Mouse (Mus musculus) lung, embryonic 15.5 days (tissue): Measurements from ENCODE around the gene Zfp787. TPM values are rescaled to one million over a fixed set of nuclear protein-coding genes. Genes with fewer than 3 reads are reported as not detected.

ENCODE experiments used
- ATAC-seq: fragments of 200-750 bp; cut with Nextera tagmentation; 2 replicates; pipeline ENCODE4 v1.8.0; 2017; ENCODE audit warnings: moderate number of reproducible peaks, borderline replicate concordance; ENCODE audit not compliant: low FRiP score, low TSS enrichment; ENCODE audit errors: extremely low read depth
- H3K27ac ChIP-seq: fragments of 300-500 bp; sonication (generic); 2 replicates; pipeline ENCODE4 v1.5.1; 2015; ENCODE audit warnings: moderate library complexity, mild to moderate bottlenecking, inconsistent platforms
- H3K27me3 ChIP-seq: fragments of 300-500 bp; sonication (generic); 2 replicates; pipeline ENCODE4 v1.6.1; 2015; ENCODE audit warnings: inconsistent platforms
- H3K36me3 ChIP-seq: fragments of 300-500 bp; sonication (generic); 2 replicates; pipeline ENCODE4 v1.6.1; 2015; ENCODE audit warnings: inconsistent platforms
- H3K4me1 ChIP-seq: fragments of 300-500 bp; sonication (generic); 2 replicates; pipeline ENCODE4 v1.6.1; 2015; ENCODE audit warnings: inconsistent platforms
- H3K4me2 ChIP-seq: fragments of 300-500 bp; sonication (generic); 2 replicates; pipeline ENCODE4 v1.6.1; 2015; ENCODE audit warnings: inconsistent platforms, mild to moderate bottlenecking, moderate library complexity
- H3K4me3 ChIP-seq: fragments of 300-500 bp; sonication (generic); 2 replicates; pipeline ENCODE4 v1.5.1; 2015; ENCODE audit warnings: mild to moderate bottlenecking, inconsistent platforms
- H3K9ac ChIP-seq: fragments of 300-500 bp; sonication (generic); 2 replicates; pipeline ENCODE4 v1.6.1; 2015; ENCODE audit warnings: inconsistent platforms
- H3K9me3 ChIP-seq: fragments of 300-500 bp; sonication (generic); 2 replicates; pipeline ENCODE4 v1.6.1; 2016; ENCODE audit warnings: inconsistent platforms
- WGBS: fragments of 180-500 bp; shearing (Covaris S2); methylation state at CpG from one replicate; pipeline ENCODE4 v1.1.7; 2015; 5-methylcytosine and 5-hydroxymethylcytosine counted together
- polyA plus RNA-seq: library from polyadenylated mRNA; unstranded; fragments of >200 nt; fragmentation: Nextera tagmentation; extraction: Ambion mirVana; gene quantifications from 2 replicates; pipeline ENCODE4 v1.2.1, GENCODE M21; 2015

Zfp787 gene
- 24.6 and 25.4 TPM in 2 replicates for polyA plus RNA-seq

- peak within 1 kb of the TSS; percentile 70 for H3K4me2 ChIP-seq
- H3K4me3 ChIP-seq, result peak within 1 kb of the TSS; percentile 90
- WGBS, result 1% methylated on average over 39 of the region's 54 CpGs
- H3K9ac ChIP-seq, result peak within 1 kb of the TSS; percentile 93
- H3K4me1 ChIP-seq, result peaks cover 31% of the 10 kb centered on the region
- peak; percentile 97 for ATAC-seq
- no peaks in the 10 kb centered on the region for H3K27me3 ChIP-seq
- H3K36me3 ChIP-seq, result no peaks in the 10 kb centered on the region
- no peaks in the 10 kb centered on the region for H3K9me3 ChIP-seq
- H3K27ac ChIP-seq, result peak within 1 kb of the TSS; percentile 96
These were observed at the start of gene Zfp787 for GRCm38 (mm10) chr7:6155901-6156411. TSS of gene Zfp787 (minus strand) at chr7:6155997.

- H3K4me1 ChIP-seq, result no peaks in the 10 kb centered on the region
- no peak for ATAC-seq
- H3K4me2 ChIP-seq, result no peak overlapping the region
- H3K36me3 ChIP-seq, result no peaks in the 10 kb centered on the region
- WGBS, result 74% methylated on average over 3 of the region's 3 CpGs
- no peak overlapping the region for H3K27ac ChIP-seq
- no peak overlapping the region for H3K4me3 ChIP-seq
- no peaks in the 10 kb centered on the region for H3K27me3 ChIP-seq
- no peak overlapping the region for H3K9ac ChIP-seq
- no peaks in the 10 kb centered on the region for H3K9me3 ChIP-seq
These were observed 48.4 kb upstream of the Zfp787 start for GRCm38 (mm10) chr7:6204200-6204599.

GRCm38 (mm10) chr7:6196790-6197189, 41.0 kb upstream of the Zfp787 start, which contains the start of gene Galp:
TSS of gene Galp (plus strand) at chr7:6197090.
- H3K9me3 ChIP-seq, result no peaks in the 10 kb centered on the region
- 43% methylated on average over 3 of the region's 3 CpGs for WGBS
- no peak within 1 kb of the TSS for H3K9ac ChIP-seq
- no peak within 1 kb of the TSS for H3K27ac ChIP-seq
- H3K27me3 ChIP-seq, result no peaks in the 10 kb centered on the region
- ATAC-seq, result no peak
- no peaks in the 10 kb centered on the region for H3K4me1 ChIP-seq
- no peak within 1 kb of the TSS for H3K4me2 ChIP-seq
- H3K4me3 ChIP-seq, result no peak within 1 kb of the TSS
- no peaks in the 10 kb centered on the region for H3K36me3 ChIP-seq

GRCm38 (mm10) chr7:6195777-6196176, 40.0 kb upstream of the Zfp787 start:
- Histone ChIP-seq H3K27ac (no peak overlapping the region), H3K9ac (no peak overlapping the region), H3K4me2 (no peak overlapping the region), H3K27me3 (no peaks in the 10 kb centered on the region), H3K36me3 (no peaks in the 10 kb centered on the region), H3K4me1 (no peaks in the 10 kb centered on the region), H3K4me3 (no peak overlapping the region), H3K9me3 (no peaks in the 10 kb centered on the region)
- ATAC-seq, result no peak
- 40% methylated on average over 2 of the region's 2 CpGs for WGBS

- H3K27ac ChIP-seq, result no peak overlapping the region
- no peak overlapping the region for H3K4me3 ChIP-seq
- H3K27me3 ChIP-seq, result no peaks in the 10 kb centered on the region
- H3K4me1 ChIP-seq, result no peaks in the 10 kb centered on the region
- no peaks in the 10 kb centered on the region for H3K9me3 ChIP-seq
- no peak overlapping the region for H3K4me2 ChIP-seq
- ATAC-seq, result peak; percentile 64; the same call in 1 of the 2 replicates
- peaks cover 10% of the 10 kb centered on the region; the same call in 1 of the 2 replicates for H3K36me3 ChIP-seq
- whole genome bisulfite sequencing, result 14% methylated on average over 5 of the region's 5 CpGs
- no peak overlapping the region for H3K9ac ChIP-seq
These were observed 38.3 kb upstream of the Zfp787 start for GRCm38 (mm10) chr7:6194129-6194528.

- Histone ChIP-seq H3K4me3 (no peak overlapping the region), H3K4me2 (no peak overlapping the region), H3K9me3 (no peaks in the 10 kb centered on the region), H3K27me3 (no peaks in the 10 kb centered on the region), H3K4me1 (no peaks in the 10 kb centered on the region), H3K36me3 (peaks cover 35% of the 10 kb centered on the region), H3K9ac (no peak overlapping the region), H3K27ac (no peak overlapping the region)
- no peak for ATAC-seq
- 32% methylated on average over 3 of the region's 3 CpGs for WGBS
These were observed 35.6 kb upstream of the Zfp787 start for GRCm38 (mm10) chr7:6191376-6191775.

GRCm38 (mm10) chr7:6189542-6189941, 33.7 kb upstream of the Zfp787 start:
- 53% methylated on average over 45 of the region's 45 CpGs for WGBS
- Histone ChIP-seq H3K9me3 (no peaks in the 10 kb centered on the region), H3K9ac (no peak overlapping the region), H3K36me3 (peaks cover 51% of the 10 kb centered on the region), H3K4me3 (no peak overlapping the region), H3K4me1 (no peaks in the 10 kb centered on the region), H3K4me2 (no peak overlapping the region), H3K27me3 (no peaks in the 10 kb centered on the region), H3K27ac (no peak overlapping the region)
- ATAC-seq, result no peak

GRCm38 (mm10) chr7:6186756-6187155, 31.0 kb upstream of the Zfp787 start:
- Histone ChIP-seq H3K4me2 (no peak overlapping the region), H3K9ac (no peak overlapping the region), H3K4me3 (no peak overlapping the region), H3K4me1 (no peaks in the 10 kb centered on the region), H3K9me3 (no peaks in the 10 kb centered on the region), H3K36me3 (peaks cover 58% of the 10 kb centered on the region), H3K27ac (no peak overlapping the region), H3K27me3 (no peaks in the 10 kb centered on the region)
- 80% methylated on average over 2 of the region's 2 CpGs for WGBS
- no peak for ATAC-seq

- no peak overlapping the region for H3K4me3 ChIP-seq
- no peaks in the 10 kb centered on the region for H3K27me3 ChIP-seq
- H3K9ac ChIP-seq, result no peak overlapping the region
- no peak overlapping the region for H3K27ac ChIP-seq
- WGBS, result 86% methylated on average over 2 of the region's 2 CpGs
- H3K4me1 ChIP-seq, result no peaks in the 10 kb centered on the region
- peaks cover 58% of the 10 kb centered on the region for H3K36me3 ChIP-seq
- no peak for ATAC-seq
- H3K4me2 ChIP-seq, result no peak overlapping the region
- no peaks in the 10 kb centered on the region for H3K9me3 ChIP-seq
These were observed 30.4 kb upstream of the Zfp787 start for GRCm38 (mm10) chr7:6186176-6186575.

GRCm38 (mm10) chr7:6185391-6185790, 29.6 kb upstream of the Zfp787 start:
- 92% methylated on average over 1 of the region's 1 CpGs for WGBS
- Histone ChIP-seq H3K4me1 (no peaks in the 10 kb centered on the region), H3K36me3 (peaks cover 62% of the 10 kb centered on the region), H3K27ac (no peak overlapping the region), H3K4me2 (no peak overlapping the region), H3K4me3 (no peak overlapping the region), H3K9ac (no peak overlapping the region), H3K27me3 (no peaks in the 10 kb centered on the region), H3K9me3 (no peaks in the 10 kb centered on the region)
- no peak for ATAC-seq

GRCm38 (mm10) chr7:6184521-6184920, 28.7 kb upstream of the Zfp787 start:
- Histone ChIP-seq H3K4me1 (no peaks in the 10 kb centered on the region), H3K27me3 (no peaks in the 10 kb centered on the region), H3K27ac (no peak overlapping the region), H3K9ac (no peak overlapping the region), H3K4me2 (no peak overlapping the region), H3K4me3 (no peak overlapping the region), H3K9me3 (no peaks in the 10 kb centered on the region), H3K36me3 (peaks cover 56% of the 10 kb centered on the region)
- WGBS, result 83% methylated on average over 8 of the region's 8 CpGs
- ATAC-seq, result no peak

GRCm38 (mm10) chr7:6183802-6184201, 28.0 kb upstream of the Zfp787 start:
- Histone ChIP-seq H3K4me3 (no peak overlapping the region), H3K27ac (no peak overlapping the region), H3K36me3 (peaks cover 49% of the 10 kb centered on the region), H3K9ac (no peak overlapping the region), H3K27me3 (no peaks in the 10 kb centered on the region), H3K4me2 (no peak overlapping the region), H3K9me3 (no peaks in the 10 kb centered on the region), H3K4me1 (no peaks in the 10 kb centered on the region)
- ATAC-seq, result peak; percentile 29; the same call in 1 of the 2 replicates
- WGBS, result 91% methylated on average over 19 of the region's 19 CpGs

GRCm38 (mm10) chr7:6182882-6183281, 27.1 kb upstream of the Zfp787 start:
- H3K36me3 ChIP-seq, result peaks cover 41% of the 10 kb centered on the region
- no peak for ATAC-seq
- no peak overlapping the region for H3K4me2 ChIP-seq
- H3K4me3 ChIP-seq, result no peak overlapping the region
- no peak overlapping the region for H3K9ac ChIP-seq
- H3K4me1 ChIP-seq, result no peaks in the 10 kb centered on the region
- H3K27ac ChIP-seq, result no peak overlapping the region
- H3K9me3 ChIP-seq, result no peaks in the 10 kb centered on the region
- H3K27me3 ChIP-seq, result no peaks in the 10 kb centered on the region
